Mouse (Mus musculus) hindbrain, embryonic 16.5 days (tissue): ENCODE data around the gene Hcfc2. TPM values are rescaled to one million over a fixed set of nuclear protein-coding genes. Genes with fewer than 3 reads are reported as not detected.

Source experiments
- ATAC-seq: fragments of 200-750 bp; cut with Nextera tagmentation; 2 replicates; pipeline ENCODE4 v1.8.0; 2017; ENCODE audit warnings: moderate TSS enrichment, moderate library complexity
- H3K27ac ChIP-seq: fragments of 300-500 bp; sonication (generic); 2 replicates; pipeline ENCODE4 v1.5.1; 2014; ENCODE audit warnings: low read depth, mild to moderate bottlenecking, control low read depth, low read length, moderate library complexity
- H3K27me3 ChIP-seq: fragments of 300-500 bp; sonication (generic); replicated peaks from 2 replicates; pipeline ENCODE4 v1.6.1; 2014; ENCODE audit warnings: low read length; ENCODE audit not compliant: control insufficient read depth, insufficient read depth
- H3K36me3 ChIP-seq: fragments of 300-500 bp; sonication (generic); 2 replicates; pipeline ENCODE4 v1.6.1; 2014; ENCODE audit warnings: mild to moderate bottlenecking, low read length, moderate library complexity, mixed read lengths; ENCODE audit not compliant: control insufficient read depth, insufficient read depth
- H3K4me1 ChIP-seq: fragments of 300-500 bp; sonication (generic); 2 replicates; pipeline ENCODE4 v1.6.1; 2014; ENCODE audit warnings: low read depth, low read length; ENCODE audit not compliant: control insufficient read depth, insufficient read depth
- H3K4me2 ChIP-seq: fragments of 300-500 bp; sonication (generic); 2 replicates; pipeline ENCODE4 v1.6.1; 2014; ENCODE audit warnings: mild to moderate bottlenecking, low read length, control low read depth, moderate library complexity
- H3K4me3 ChIP-seq: fragments of 300-500 bp; sonication (generic); 2 replicates; pipeline ENCODE4 v1.5.1; 2014; ENCODE audit warnings: mild to moderate bottlenecking, low read length, control low read depth, moderate library complexity
- H3K9ac ChIP-seq: fragments of 300-500 bp; sonication (generic); 2 replicates; pipeline ENCODE4 v1.6.1; 2014; ENCODE audit warnings: low read depth, mild to moderate bottlenecking, control low read depth, low read length, moderate library complexity
- H3K9me3 ChIP-seq: fragments of 300-500 bp; sonication (generic); 2 replicates; pipeline ENCODE4 v1.6.1; 2014; ENCODE audit warnings: mild to moderate bottlenecking, low read length, moderate library complexity; ENCODE audit not compliant: control insufficient read depth
- WGBS: fragments of 180-500 bp; shearing (Covaris S2); extraction: QIAGEN DNeasy Blood & Tissue Kit; methylation state at CpG from one replicate; pipeline ENCODE4 v1.1.7; 2014; 5-methylcytosine and 5-hydroxymethylcytosine counted together
- polyA plus RNA-seq: library from polyadenylated mRNA; unstranded; fragments of >200 nt; fragmentation: Nextera tagmentation; extraction: Ambion mirVana; gene quantifications from 2 replicates; pipeline ENCODE4 v1.2.1, GENCODE M21; 2015

Gene Hcfc2
- polyA plus RNA-seq, 1 experiment from 2014 or later: 37.7 TPM

- H3K9ac ChIP-seq: no peak overlapping the region
- H3K36me3 ChIP-seq: 0 out of 2 replicates have a peak, but pooled peaks cover 2% of the 10 kb centered on the region
- H3K4me1 ChIP-seq: peaks cover 14% of the 10 kb centered on the region
- H3K9me3 ChIP-seq: no peaks in the 10 kb centered on the region
- no peak overlapping the region for H3K27ac ChIP-seq
- 85% methylated on average over 3 of the region's 3 CpGs for WGBS
- no peak for ATAC-seq
- H3K27me3 ChIP-seq: no peaks in the 10 kb centered on the region
- H3K4me2 ChIP-seq: no peak overlapping the region
- H3K4me3 ChIP-seq: no peak overlapping the region
Measured at GRCm38 (mm10) chr10:82697305-82697898, 1.4 kb downstream of the Hcfc2 start.

DNA sequence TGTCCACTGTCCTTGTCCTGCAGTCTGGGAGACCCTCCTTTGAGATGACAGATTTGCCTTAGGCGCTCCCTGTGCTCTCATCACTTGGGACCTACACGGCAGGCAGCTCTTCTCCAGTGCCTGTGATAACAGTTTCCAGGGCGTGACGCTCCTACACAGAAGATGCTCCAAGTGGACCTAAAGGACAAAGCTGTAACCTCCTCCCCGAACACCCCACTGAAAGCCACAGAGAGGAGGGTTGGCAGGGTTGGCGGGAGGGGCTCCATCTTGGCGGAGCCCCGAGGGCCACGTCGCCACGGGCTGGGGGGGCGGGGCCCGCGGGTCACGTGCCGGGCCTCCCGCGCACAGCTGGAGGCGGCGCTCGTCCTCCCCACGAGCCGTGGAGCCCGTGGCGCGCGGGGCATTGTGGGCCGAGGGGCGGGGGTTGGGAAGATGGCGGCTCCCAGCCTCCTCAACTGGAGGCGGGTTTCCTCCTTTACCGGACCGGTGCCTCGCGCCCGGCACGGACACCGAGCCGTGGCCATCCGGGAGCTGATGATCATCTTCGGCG lies 2.8 kb downstream of the Hcfc2 start:
- Histone ChIP-seq H3K4me2 (peak overlapping the region; percentile 63), H3K9me3 (no peaks in the 10 kb centered on the region), H3K4me3 (peak overlapping the region; percentile 86), H3K9ac (peak overlapping the region; percentile 83), H3K36me3 (0 out of 2 replicates have a peak, but pooled peaks cover 2% of the 10 kb centered on the region), H3K27ac (peak overlapping the region; percentile 84), H3K27me3 (no peaks in the 10 kb centered on the region), H3K4me1 (peaks cover 14% of the 10 kb centered on the region)
- peak; percentile 94 for ATAC-seq
- WGBS: under 1% methylated on average over 29 of the region's 42 CpGs

DNA sequence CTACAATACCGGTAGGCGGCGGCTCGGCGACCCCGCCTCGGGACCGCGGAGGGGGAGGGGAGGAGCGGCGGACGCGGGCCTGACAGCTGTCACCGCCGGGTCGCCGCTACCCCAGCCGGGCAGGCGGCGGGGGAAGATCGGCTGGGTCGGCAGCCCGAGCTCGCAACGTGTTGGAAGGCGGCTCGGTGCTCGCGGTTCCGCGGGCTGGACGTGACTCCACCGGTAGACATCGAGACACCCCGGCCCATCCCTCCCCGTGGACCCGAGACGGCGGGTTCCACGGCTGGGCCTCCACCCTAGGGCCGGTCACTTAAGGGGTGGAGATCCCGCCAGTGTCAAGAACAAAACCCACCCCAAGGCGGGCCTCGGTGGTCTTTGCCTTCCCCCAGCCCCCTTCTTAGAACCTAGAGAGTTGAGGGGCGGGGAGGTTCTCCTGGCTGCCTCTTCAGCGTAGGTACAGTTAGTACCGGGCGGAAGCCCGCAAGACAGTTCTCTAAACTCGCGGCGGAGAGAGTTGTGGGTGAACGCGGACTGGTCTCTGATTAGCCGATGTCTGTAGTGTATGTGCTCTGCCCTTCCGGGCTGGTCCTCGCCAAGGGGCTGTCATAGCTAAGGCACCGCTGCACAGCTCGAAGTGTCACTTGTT lies 3.5 kb downstream of the Hcfc2 start:
- H3K9me3 ChIP-seq: no peaks in the 10 kb centered on the region
- H3K9ac ChIP-seq: peak overlapping the region; percentile 83
- H3K4me1 ChIP-seq: peaks cover 14% of the 10 kb centered on the region
- peak overlapping the region; percentile 63 for H3K4me2 ChIP-seq
- peak; percentile 80 for ATAC-seq
- under 1% methylated on average over 55 of the region's 59 CpGs for WGBS
- H3K4me3 ChIP-seq: peak overlapping the region; percentile 86
- H3K27ac ChIP-seq: peak overlapping the region; percentile 84
- H3K36me3 ChIP-seq: 0 out of 2 replicates have a peak, but pooled peaks cover 4% of the 10 kb centered on the region
- H3K27me3 ChIP-seq: no peaks in the 10 kb centered on the region

- Histone ChIP-seq H3K9me3 (no peaks in the 10 kb centered on the region), H3K36me3 (peaks cover 10% of the 10 kb centered on the region)
- 57% methylated on average over 8 of the region's 8 CpGs for WGBS
Measured at GRCm38 (mm10) chr10:82741354-82741753, 45.4 kb downstream of the Hcfc2 start.

DNA sequence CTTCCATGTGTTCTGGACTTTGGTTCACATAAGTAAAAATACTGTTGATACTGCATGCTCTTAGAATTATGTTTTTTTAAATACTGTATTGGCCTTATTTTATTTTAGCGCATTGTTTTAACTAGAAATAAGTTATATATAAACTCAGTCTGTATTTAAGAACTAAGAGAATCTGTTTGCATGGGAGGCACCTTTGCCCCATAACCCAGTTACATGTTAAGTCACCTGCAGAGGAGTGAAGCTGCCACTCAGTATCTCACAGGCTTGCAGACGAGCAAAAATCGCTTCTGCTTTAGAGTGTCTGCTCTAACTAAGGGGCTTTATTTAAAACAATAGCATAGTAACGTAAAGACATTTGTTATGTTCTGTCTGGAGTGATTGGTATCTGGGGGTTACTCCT lies 45.9 kb downstream of the Hcfc2 start:
- H3K9ac ChIP-seq: no peak overlapping the region
- peaks cover 10% of the 10 kb centered on the region for H3K36me3 ChIP-seq
- no peak for ATAC-seq

More at GRCm38 (mm10) chr10:82741354-82741753, 45.4 kb downstream of the Hcfc2 start:
- H3K27ac ChIP-seq: no peak overlapping the region
- no peak overlapping the region for H3K9ac ChIP-seq
- H3K4me1 ChIP-seq: no peaks in the 10 kb centered on the region
- no peak overlapping the region for H3K4me3 ChIP-seq
- H3K27me3 ChIP-seq: no peaks in the 10 kb centered on the region
- ATAC-seq: no peak
- H3K4me2 ChIP-seq: no peak overlapping the region

DNA sequence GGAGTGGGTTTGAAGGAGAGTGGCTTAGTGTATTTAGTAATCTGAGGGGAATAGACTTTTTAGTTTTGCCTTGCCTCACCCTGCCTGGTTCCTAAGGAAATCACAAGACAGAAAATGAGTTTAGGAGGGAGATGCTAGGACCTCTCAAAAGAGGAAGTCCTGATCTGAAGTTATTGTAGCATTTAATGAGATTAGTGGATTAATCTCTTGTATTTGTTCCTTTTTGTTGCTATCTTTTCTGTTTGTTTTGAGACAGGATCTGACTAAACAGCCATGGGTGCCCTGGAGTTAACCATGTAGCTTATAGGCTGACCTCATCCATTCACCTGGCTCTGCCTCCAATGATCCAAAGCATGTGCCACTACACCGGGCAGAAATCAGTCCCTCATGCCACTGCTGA lies 46.6 kb downstream of the Hcfc2 start:
- Histone ChIP-seq H3K4me3 (no peak overlapping the region), H3K36me3 (peaks cover 15% of the 10 kb centered on the region), H3K4me2 (no peak overlapping the region), H3K4me1 (no peaks in the 10 kb centered on the region), H3K9me3 (no peaks in the 10 kb centered on the region), H3K27ac (no peak overlapping the region), H3K27me3 (no peaks in the 10 kb centered on the region), H3K9ac (no peak overlapping the region)
- no peak for ATAC-seq
- 77% methylated on average over 1 of the region's 1 CpGs for WGBS

More for the DNA sequence above, 45.9 kb downstream of the Hcfc2 start:
- H3K27me3 ChIP-seq: no peaks in the 10 kb centered on the region
- WGBS: 86% methylated on average over 4 of the region's 4 CpGs
- H3K4me2 ChIP-seq: no peak overlapping the region
- no peak overlapping the region for H3K4me3 ChIP-seq
- H3K9me3 ChIP-seq: no peaks in the 10 kb centered on the region
- no peak overlapping the region for H3K27ac ChIP-seq
- no peaks in the 10 kb centered on the region for H3K4me1 ChIP-seq

DNA sequence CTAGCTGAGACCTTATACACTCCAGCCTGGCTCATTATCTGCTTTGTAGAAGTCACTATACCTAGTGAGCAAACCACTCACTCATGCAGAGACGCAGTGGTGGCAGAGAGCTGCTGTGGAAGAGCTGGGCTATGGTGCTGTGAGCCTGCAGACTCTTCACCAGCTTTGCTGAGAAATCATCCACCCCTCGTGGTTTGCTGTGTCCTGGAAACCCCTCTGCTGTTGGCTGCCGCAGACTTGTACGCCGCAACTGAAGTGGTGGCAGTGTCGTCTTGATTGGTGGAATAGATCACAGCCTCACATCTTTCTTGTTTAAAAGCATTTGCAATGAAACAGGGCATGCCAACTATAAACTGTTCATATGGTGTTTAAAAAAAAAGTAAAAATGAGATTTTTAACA lies 48.3 kb downstream of the Hcfc2 start:
- H3K36me3 ChIP-seq: peaks cover 17% of the 10 kb centered on the region
- 90% methylated on average over 6 of the region's 6 CpGs for WGBS
- no peak for ATAC-seq
- H3K9ac ChIP-seq: no peak overlapping the region
- no peak overlapping the region for H3K27ac ChIP-seq
- H3K4me1 ChIP-seq: no peaks in the 10 kb centered on the region
- no peaks in the 10 kb centered on the region for H3K27me3 ChIP-seq
- H3K9me3 ChIP-seq: no peaks in the 10 kb centered on the region
- H3K4me2 ChIP-seq: no peak overlapping the region
- no peak overlapping the region for H3K4me3 ChIP-seq

- Histone ChIP-seq H3K4me1 (no peaks in the 10 kb centered on the region), H3K4me2 (no peak overlapping the region), H3K4me3 (no peak overlapping the region), H3K9me3 (no peaks in the 10 kb centered on the region), H3K9ac (no peak overlapping the region), H3K27me3 (no peaks in the 10 kb centered on the region), H3K36me3 (peaks cover 19% of the 10 kb centered on the region), H3K27ac (no peak overlapping the region)
- no peak for ATAC-seq
- WGBS: 86% methylated on average over 5 of the region's 5 CpGs
Measured at GRCm38 (mm10) chr10:82745301-82745700, 49.3 kb downstream of the Hcfc2 start.

GRCm38 (mm10) chr10:82746988-82747850 lies 51.3 kb downstream of the Hcfc2 start:
- H3K9me3 ChIP-seq: no peaks in the 10 kb centered on the region
- 90% methylated on average over 15 of the region's 15 CpGs for WGBS
- peaks cover 37% of the 10 kb centered on the region for H3K36me3 ChIP-seq
- H3K27ac ChIP-seq: no peak overlapping the region
- no peaks in the 10 kb centered on the region for H3K27me3 ChIP-seq
- no peaks in the 10 kb centered on the region for H3K4me1 ChIP-seq
- H3K9ac ChIP-seq: no peak overlapping the region
- no peak overlapping the region for H3K4me2 ChIP-seq
- ATAC-seq: no peak
- no peak overlapping the region for H3K4me3 ChIP-seq
